Mouse (Mus musculus) liver, embryonic 14.5 days (tissue): ENCODE data around the gene Heatr4. TPM values are rescaled to one million over a fixed set of nuclear protein-coding genes. Genes with fewer than 3 reads are reported as not detected.
"Not testable (repeated sequence)": the region's sequence is repeated elsewhere in the genome, so short reads cannot be mapped to it uniquely, and the experiment has no call there.

Source experiments
- ATAC-seq: fragments of 200-750 bp; cut with Nextera tagmentation; 2 replicates; pipeline ENCODE4 v1.8.0; 2017; ENCODE audit warnings: moderate number of reproducible peaks, mild to moderate bottlenecking, moderate library complexity; ENCODE audit not compliant: insufficient read depth
- DNase-seq, 3 experiments: peaks; one replicate each; pipeline ENCODE4 v3.0.0-alpha.2; 2012 to 2013; ENCODE audit warnings: low read depth in 3 of 3, low spot score in 3 of 3
- H3K27ac ChIP-seq: fragments of 300-500 bp; sonication (generic); 2 replicates; pipeline ENCODE4 v1.5.1; 2014; ENCODE audit warnings: moderate library complexity, mild to moderate bottlenecking, control low read depth, inconsistent platforms
- H3K27me3 ChIP-seq: fragments of 300-500 bp; sonication (generic); 2 replicates; pipeline ENCODE4 v1.6.1; 2014; ENCODE audit warnings: mild to moderate bottlenecking, low read length, moderate library complexity; ENCODE audit not compliant: control insufficient read depth, insufficient read depth
- H3K36me3 ChIP-seq: fragments of 300-500 bp; sonication (generic); replicated peaks from 2 replicates; pipeline ENCODE4 v1.6.1; 2014; ENCODE audit warnings: low read depth; ENCODE audit not compliant: control insufficient read depth, insufficient read depth
- H3K4me1 ChIP-seq, 2 experiments: fragments of 200-500 bp in 1 of 2; fragments of 300-500 bp in 1 of 2; sonication (generic) in 1 of 2; replicated peaks; 2 replicates each; pipeline ENCODE4 v1.6.1; 2012 to 2014; ENCODE audit warnings: antibody characterized with exemption in 1 of 2, inconsistent platforms in 1 of 2, low read length in 1 of 2; ENCODE audit not compliant: control insufficient read depth in 2 of 2, insufficient read depth in 2 of 2
- H3K4me2 ChIP-seq: fragments of 300-500 bp; sonication (generic); 2 replicates; pipeline ENCODE4 v1.6.1; 2014; ENCODE audit warnings: low read depth, mild to moderate bottlenecking, control low read depth, moderate library complexity
- H3K4me3 ChIP-seq, 2 experiments: fragments of 200-500 bp in 1 of 2; fragments of 300-500 bp in 1 of 2; sonication (generic) in 1 of 2; 2 replicates each; pipeline ENCODE4 v1.5.1; 2012 to 2014; ENCODE audit warnings: low read depth in 2 of 2, low read length in 2 of 2, mild to moderate bottlenecking in 2 of 2, control low read depth in 1 of 2, inconsistent platforms in 1 of 2, moderate library complexity in 1 of 2; ENCODE audit not compliant: insufficient read depth in 1 of 2
- H3K9ac ChIP-seq: fragments of 300-500 bp; sonication (generic); replicated peaks from 2 replicates; pipeline ENCODE4 v1.6.1; 2014; ENCODE audit warnings: mild to moderate bottlenecking, control low read depth, moderate library complexity
- H3K9me3 ChIP-seq: fragments of 300-500 bp; sonication (generic); 2 replicates; pipeline ENCODE4 v1.6.1; 2016; ENCODE audit warnings: low read length, mixed read lengths; ENCODE audit not compliant: control insufficient read depth
- CTCF ChIP-seq: IDR thresholded peaks from 2 replicates; pipeline ENCODE4 v1.5.1; 2016; ENCODE audit warnings: antibody characterized with exemption, low read depth, control low read depth
- EP300 ChIP-seq: IDR thresholded peaks from 2 replicates; pipeline ENCODE4 v1.6.1; 2016; ENCODE audit warnings: antibody characterized with exemption, low read depth
- WGBS: fragments of 180-500 bp; shearing (Covaris S2); extraction: QIAGEN DNeasy Blood & Tissue Kit; methylation state at CpG from one replicate; pipeline ENCODE4 v1.1.7; 2014; ENCODE audit not compliant: insufficient replicate concordance; 5-methylcytosine and 5-hydroxymethylcytosine counted together
- polyA plus RNA-seq, 2 experiments: library from polyadenylated mRNA; depleted of rRNA in 1 of 2; stranded (reverse) in 1 of 2; unstranded in 1 of 2; fragments of >200 nt; fragmentation: Nextera tagmentation in 1 of 2; extraction: Ambion mirVana in 1 of 2; gene quantifications; 2 replicates each; pipeline versions ENCODE4 v1.2.1 to v1.2.3; 2012 to 2014

The Heatr4 gene
- polyA plus RNA-seq, 2 experiments, result not detected

- 72% methylated on average over 12 of the region's 12 CpGs for WGBS
- H3K4me2 ChIP-seq, result no peak overlapping the region
- H3K9me3 ChIP-seq, result no peaks in the 10 kb centered on the region
- no peak overlapping the region for H3K27ac ChIP-seq
- no peak overlapping the region for H3K9ac ChIP-seq
- DNase-seq (no peak), ATAC-seq (no peak)
- no peak overlapping the region for H3K4me3 ChIP-seq
- H3K36me3 ChIP-seq, result no peaks in the 10 kb centered on the region
- H3K27me3 ChIP-seq, result peaks cover 13% of the 10 kb centered on the region
- H3K4me1 ChIP-seq, result 0 out of 4 replicates have a peak, but pooled peaks cover 0 to 3% of the 10 kb centered on the region in 2 experiments
- TF ChIP-seq CTCF (no peak), EP300 (no peak)
Measured at GRCm38 (mm10) chr12:84008251-84008650, 23.6 kb upstream of the Heatr4 start.

- Histone ChIP-seq H3K9me3 (no peaks in the 10 kb centered on the region), H3K4me1 (peaks cover 0 to 4% of the 10 kb centered on the region in 2 experiments; a peak in 1 of 4 replicates), H3K36me3 (no peaks in the 10 kb centered on the region), H3K27me3 (peaks cover 1% of the 10 kb centered on the region), H3K9ac (no peak overlapping the region), H3K4me3 (no peak overlapping the region), H3K4me2 (no peak overlapping the region), H3K27ac (no peak overlapping the region)
- 54% methylated on average over 1 of the region's 1 CpGs for WGBS
- ATAC-seq, result no peak
- DNase-seq, result no peak
- TF ChIP-seq EP300, result no peak
- TF ChIP-seq CTCF, result no peak
Measured at GRCm38 (mm10) chr12:84003866-84004265, 19.2 kb upstream of the Heatr4 start.

DNA sequence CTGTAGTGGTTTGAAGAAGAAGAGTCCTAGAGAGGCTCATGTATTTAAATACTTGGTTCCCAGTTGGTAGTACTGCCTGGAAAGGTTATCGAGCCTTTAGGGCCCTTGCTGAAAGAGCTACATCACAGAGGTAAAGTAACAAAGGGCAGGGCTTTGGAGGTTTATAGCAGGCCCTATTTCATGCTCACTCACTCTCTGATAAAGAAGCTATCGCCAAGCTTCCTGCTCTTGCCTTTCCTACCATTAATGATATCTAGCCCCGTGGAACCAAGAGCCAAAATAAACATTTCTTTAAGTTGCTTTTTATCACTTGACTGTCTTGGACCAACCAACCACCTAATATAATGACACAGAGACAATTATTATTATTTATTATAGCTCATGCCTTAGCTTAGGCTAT is 15.8 kb upstream of the Heatr4 start:
- ATAC-seq (no peak), DNase-seq (no peak)
- Histone ChIP-seq H3K4me2 (no peak overlapping the region), H3K27ac (no peak overlapping the region), H3K27me3 (no peaks in the 10 kb centered on the region), H3K9ac (no peak overlapping the region), H3K4me3 (no peak overlapping the region), H3K4me1 (peaks cover 0 to 3% of the 10 kb centered on the region in 2 experiments; a peak in 2 of 4 replicates), H3K36me3 (no peaks in the 10 kb centered on the region), H3K9me3 (no peaks in the 10 kb centered on the region)
- TF ChIP-seq CTCF (no peak), EP300 (no peak)
- WGBS, result 52% methylated on average over 3 of the region's 3 CpGs

DNA sequence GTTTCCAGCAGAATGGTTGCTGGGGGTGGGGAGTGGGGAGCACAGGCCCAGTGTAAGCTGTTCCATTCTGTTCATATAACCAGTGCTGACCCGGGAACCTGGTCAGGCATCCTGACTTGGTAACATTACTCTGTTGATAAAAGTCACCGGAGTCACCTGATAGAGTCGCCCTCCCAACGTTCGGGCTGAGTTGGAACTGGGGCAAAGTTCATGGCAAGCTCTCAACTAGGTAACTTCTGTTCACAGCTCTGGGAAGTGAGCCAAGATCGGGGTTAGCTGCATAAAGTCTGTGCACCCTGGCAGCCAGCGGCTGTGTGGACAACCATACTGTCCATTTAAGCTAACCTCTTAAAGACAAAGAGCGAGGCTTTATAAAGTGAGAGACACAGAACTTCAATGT is 14.6 kb upstream of the Heatr4 start:
- not testable (repeated sequence) for H3K4me2 ChIP-seq, H3K27ac ChIP-seq, H3K4me3 ChIP-seq, H3K9me3 ChIP-seq, H3K9ac ChIP-seq, H3K27me3 ChIP-seq, H3K4me1 ChIP-seq, H3K36me3 ChIP-seq
- 58% methylated on average over 8 of the region's 8 CpGs for WGBS
- peak in 1 of 3 experiments; percentile 25 for DNase-seq
- peak; percentile 74 for ATAC-seq

- H3K9ac ChIP-seq, result no peak overlapping the region
- no peaks in the 10 kb centered on the region for H3K9me3 ChIP-seq
- no peak overlapping the region for H3K4me2 ChIP-seq
- 48% methylated on average over 11 of the region's 11 CpGs for WGBS
- no peak for ATAC-seq
- H3K4me1 ChIP-seq, result peaks cover 0 to 3% of the 10 kb centered on the region in 2 experiments; a peak in 2 of 4 replicates
- TF ChIP-seq CTCF, result no peak
- no peak for TF ChIP-seq EP300
- no peaks in the 10 kb centered on the region for H3K27me3 ChIP-seq
- H3K4me3 ChIP-seq, result no peak overlapping the region
- no peak for DNase-seq
- H3K36me3 ChIP-seq, result no peaks in the 10 kb centered on the region
- H3K27ac ChIP-seq, result no peak overlapping the region
Measured at GRCm38 (mm10) chr12:83998341-83999107, 13.9 kb upstream of the Heatr4 start.
